Mouse (Mus musculus): ENCODE measurements around the gene Dock2. TPM values are rescaled to one million over a fixed set of nuclear protein-coding genes. Genes with fewer than 3 reads are reported as not detected.

Dock2 gene
- total RNA-seq, 2 experiments from 2014 or later = 0.62 to 0.85 TPM

DNA sequence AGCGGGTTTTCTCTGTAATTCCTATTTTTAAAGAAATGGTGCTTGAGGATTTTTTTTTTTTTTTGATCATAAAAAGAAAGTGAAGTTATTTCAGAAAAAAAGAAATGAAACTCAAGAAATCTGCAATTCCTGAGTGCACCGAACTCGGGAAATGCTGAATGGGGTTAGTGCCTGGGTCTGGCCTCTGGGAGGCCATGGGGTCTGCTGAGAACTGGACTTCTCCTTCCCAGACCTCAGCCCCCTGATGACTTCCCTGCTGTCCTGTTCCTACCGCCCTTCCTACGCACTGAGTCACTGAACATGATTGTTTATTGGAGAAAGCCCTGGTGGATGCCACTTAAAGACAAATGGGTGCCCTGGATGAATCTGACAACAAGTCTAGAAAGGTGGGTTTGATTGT lies 356.5 kb downstream of the Dock2 start:
- DNase-seq (ENCODE audit: low spot score) = no peak

DNA sequence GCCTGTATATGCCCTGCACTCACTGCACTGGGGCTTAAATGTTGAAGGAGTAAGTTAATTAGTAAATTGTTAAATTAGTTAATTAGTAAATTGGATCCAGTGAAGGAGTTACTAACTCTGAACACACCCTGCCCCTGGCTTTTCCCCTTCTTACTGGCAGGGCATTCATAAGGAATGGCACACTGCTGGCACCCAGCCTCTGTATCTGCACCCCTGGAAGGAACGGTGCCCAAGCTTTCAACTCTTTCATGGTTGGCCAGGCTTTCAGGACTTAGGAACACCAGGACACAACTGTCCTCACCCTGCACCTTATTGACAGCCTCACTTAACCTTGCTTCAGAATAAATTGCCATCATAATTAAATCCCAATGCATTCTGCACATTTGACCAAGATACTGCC lies 359.1 kb downstream of the Dock2 start:
- DNase-seq (ENCODE audit: low spot score) = no peak

DNA sequence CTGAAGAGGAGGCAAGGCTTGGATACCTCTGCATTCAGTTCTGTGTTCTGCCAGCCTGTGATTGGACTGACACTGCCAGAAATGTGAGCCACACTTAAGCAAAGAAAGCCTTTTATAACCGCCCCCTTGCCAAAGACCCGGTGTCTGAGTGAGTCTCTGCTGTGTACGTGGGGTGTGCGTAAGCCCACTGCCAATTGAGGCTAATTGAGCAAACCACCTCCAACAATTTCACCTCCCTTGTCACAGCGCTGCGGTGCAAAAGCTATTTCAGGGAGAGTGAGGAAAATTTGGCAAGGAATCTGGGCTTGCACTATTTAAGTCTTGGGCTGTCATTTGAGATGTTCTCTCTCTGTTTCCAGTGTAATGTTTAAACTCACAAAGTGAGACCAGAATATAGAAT lies 362.6 kb downstream of the Dock2 start:
- peak; percentile 24 for DNase-seq (ENCODE audit: low spot score)

DNA sequence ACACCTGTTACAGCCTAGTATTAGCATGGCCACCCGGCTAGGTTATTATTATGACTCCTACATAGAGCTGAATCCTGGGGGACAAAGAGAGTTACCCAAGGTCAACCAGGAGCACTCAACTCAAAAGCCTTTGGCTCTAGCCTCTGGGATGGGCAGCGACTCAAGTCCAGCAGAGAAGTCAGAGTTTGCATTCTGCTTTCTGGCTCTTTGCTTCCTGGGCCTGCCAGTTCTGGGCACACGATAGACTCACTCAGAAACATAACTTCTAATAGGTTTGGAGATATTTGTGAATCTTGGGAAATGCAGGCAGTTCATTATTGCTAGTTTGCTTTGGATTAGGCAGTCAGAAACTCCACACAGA lies 367.1 kb downstream of the Dock2 start:
- no peak for DNase-seq (ENCODE audit: low spot score)

DNA sequence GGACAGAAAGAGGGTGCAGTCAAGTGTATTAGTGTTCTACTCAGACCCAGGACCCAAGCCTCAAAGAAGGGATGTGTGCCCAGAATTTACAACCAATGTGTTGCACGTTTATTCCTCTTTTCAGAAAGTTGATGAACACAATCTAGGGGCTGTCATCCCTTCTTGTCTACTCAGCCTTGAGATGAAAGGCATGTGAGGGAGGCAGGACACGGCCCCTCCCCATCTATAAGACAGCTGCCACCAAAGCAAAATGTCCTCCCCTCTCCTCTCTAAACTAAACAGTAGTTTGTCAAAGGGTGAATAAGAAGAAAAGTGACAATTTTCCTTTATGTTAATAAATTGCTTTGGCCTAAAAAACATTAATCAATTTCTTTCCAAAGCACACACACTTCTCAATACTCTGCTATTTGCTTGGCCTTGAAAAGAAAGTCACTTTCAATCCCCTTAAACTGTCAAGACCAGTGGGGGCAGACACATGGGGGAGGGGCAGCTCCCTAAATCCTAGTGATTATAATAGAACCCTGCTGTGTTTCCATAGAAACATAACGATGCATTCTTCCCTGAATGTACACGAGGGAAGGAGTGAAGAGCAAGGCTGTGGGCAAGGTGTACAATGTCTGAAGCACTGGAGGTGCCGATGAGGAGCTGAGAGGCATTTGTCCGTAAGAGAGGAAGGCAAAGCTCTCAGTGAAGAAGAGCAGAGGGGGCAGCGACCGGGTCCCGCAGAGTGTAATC lies 367.6 kb downstream of the Dock2 start:
- DNase-seq (ENCODE audit: low spot score) = no peak

DNA sequence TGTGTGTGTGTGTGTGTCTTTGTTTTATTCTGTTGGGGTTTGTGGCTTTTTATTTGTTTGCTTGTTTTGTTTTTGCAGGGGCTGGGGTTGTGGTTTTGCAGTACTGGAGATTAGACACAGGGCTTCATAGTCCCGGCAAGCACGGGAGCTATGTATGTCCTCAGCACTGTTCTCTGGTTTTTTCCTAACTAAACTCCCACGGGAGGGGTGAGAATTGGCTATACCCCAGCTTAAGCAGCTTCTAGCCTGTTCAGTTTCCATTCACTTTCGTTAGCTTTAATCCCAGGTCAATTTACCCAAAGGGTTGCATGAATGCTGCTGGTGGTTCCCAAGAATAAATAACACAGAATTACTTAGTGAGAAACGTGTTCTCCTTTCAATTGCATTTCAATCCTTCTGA lies 376.8 kb downstream of the Dock2 start:
- no peak for DNase-seq (ENCODE audit: low spot score)

DNA sequence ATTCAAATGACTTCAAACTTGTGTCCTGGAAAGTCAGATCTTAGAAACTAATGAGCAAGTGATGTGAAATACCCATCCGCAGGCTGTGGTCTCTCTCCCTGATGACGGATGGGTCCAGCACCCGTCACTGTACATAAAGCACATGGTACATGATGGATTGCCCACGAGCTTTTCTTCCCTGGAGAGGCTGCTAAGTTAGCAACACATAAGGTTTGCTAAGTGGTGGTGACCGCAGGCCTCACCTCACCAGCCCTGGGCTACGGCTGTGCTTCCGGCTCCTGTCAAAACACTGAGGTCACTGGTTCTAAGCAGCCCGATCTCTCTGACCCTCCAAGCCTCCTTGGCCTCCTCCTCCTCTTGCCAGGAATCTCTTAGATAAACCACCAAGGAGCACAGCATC lies 377.4 kb downstream of the Dock2 start:
- no peak for DNase-seq (ENCODE audit: low spot score)

DNA sequence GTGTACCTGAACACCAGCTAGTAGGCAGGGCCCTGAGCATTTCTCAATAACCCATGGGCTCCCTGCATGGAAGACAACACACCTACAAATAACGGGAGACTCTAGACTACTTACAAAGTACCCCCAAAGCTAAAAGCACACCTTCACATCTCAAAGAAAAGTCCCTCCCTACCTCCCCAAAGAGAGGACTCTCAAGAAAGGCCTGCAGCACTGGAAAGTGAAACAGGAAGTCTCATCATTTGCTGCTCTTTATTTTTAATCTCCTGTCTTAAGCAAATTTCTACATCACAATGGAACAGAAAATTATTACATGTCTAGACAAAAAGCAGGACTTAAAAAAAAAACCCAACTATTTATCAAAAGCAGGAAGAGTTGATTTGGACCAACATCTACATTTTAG lies 378.4 kb downstream of the Dock2 start:
- no peak for DNase-seq (ENCODE audit: low spot score)

DNA sequence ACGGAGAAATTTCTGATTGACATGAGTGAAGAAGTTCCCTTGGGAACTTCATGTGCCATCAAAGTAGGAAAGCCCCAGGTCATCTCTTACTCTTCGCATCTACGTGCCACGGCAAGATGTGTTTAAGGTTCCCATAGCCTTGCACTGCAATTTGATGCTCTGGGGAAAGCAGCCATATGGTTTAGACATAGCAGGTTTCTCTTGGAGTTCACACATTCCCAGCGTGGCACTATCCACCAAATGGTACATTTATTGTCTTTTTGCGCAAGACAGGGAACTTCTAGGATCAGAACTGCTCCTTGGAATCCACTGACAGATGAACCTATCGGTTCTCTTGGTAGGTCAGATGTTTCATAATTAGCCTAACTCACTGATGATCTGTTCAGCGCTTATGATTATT lies 382.3 kb downstream of the Dock2 start:
- no peak for DNase-seq (ENCODE audit: low spot score)

DNA sequence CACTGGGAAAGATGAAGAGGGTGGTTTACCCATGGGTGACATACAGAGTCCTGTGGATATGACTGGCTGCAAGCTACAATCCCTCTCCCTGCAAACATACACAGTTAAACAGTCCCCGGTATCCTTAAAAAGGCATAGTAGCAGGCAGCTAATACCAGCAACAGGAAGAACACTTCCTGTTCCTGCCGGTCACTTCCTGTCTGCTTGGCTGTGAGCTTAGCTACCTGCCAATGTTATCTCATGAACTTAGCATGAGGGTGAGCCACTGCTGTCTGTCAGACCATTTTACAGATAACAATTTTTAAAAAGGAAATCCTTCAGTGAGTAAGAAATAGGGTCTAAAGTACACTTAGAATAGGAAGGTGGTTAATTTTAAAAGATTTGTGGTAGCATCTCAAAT lies 385.1 kb downstream of the Dock2 start:
- DNase-seq (ENCODE audit: low spot score) = no peak

DNA sequence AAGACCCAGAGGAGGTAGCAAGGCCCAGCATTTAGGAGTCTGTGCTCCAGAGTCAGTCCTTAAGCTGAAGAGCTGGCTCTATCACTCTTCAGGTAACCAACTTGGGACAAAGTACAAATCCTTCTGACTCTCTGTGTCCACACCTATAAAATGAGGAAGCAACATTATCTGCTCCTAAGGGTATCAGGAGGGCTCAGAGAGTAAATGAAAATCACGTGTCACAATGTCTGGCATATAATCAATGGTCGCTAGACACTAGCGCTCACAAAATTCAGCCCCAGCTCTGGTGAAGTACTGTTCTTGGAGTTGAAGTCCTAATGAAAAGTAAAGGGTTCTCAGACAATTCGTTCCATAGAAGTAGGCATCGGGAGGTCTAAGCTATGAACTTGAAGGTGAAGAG lies 386.0 kb downstream of the Dock2 start:
- no peak for DNase-seq (ENCODE audit: low spot score)

DNA sequence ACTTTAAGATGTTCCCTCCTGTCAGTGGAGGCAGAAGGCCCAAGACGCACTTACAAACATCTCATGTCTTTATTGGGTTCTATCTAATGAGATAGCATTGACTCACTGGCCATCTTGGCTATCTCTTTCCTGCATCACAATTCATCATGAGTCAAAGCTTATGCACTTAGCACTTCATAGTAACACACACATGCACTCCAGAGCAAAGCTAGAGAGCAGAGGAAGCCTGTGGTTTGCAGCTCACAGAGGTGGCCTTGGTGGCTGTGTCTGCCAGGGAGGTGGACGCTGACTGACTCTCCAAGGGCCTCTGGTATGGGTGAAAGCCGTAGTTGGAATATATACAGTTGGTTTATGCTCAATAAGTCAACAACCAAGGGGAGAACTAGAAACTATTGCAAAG lies 387.9 kb downstream of the Dock2 start:
- no peak for DNase-seq (ENCODE audit: low spot score)

DNA sequence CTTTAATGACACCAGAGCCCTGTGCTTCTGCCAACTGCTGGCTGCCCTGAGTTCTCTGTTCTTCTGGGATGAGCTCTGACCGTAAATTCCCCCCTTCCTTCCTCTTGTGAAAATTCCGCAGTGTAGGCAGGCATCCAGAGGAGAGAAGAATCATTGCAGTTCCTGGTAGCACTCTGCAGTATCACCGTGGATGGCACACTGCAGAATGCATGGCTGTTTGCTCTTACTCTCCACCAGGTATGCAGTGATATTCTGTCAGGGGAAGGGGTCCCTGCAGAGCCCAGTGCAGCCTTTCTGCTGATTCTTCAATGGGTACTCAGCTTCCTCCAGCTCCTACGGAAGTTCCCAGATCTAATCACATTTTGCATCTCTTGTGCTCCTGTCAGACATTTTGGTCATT lies 391.6 kb downstream of the Dock2 start:
- no peak for DNase-seq (ENCODE audit: low spot score)

DNA sequence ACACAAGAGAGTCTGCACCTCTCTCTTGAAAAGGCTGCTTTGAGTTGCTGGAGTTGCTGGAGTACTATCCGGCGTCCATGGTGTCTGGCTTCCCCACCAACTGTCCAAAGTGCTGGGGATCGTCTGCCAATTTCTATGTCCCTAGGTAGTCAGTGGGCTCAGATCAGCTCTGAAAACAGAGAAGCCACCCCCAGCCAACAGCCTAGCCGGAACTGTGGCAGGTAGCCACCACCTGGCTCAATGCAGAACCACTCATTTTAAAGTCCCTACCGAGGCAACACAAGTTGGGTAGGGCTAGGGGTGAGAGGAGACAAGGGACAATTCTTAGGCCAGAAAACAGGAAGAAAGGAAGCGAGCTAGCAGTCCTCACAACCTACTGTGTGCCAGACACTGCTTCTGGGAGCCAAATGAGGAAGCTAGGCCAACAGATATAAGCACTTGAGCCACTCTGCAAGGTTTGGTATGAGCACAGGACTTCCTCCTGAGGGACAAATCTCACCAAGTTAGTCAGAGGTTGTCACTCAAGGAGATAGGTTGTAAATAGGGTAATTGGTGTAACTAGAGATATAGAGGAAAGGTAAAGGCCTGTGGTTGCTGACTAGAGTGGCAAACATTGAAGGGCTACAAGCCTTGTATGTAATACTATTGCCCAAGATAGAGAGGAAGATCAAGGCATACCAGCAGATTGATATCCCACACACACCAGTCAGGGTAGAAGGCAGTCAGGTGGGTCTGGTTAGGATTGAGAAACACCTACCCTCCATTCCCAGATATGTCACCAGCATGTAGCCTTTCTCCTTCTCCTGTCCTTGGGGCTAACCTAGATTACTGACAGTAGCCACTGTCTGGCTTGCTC lies 394.2 kb downstream of the Dock2 start:
- DNase-seq (ENCODE audit: low spot score) = no peak

DNA sequence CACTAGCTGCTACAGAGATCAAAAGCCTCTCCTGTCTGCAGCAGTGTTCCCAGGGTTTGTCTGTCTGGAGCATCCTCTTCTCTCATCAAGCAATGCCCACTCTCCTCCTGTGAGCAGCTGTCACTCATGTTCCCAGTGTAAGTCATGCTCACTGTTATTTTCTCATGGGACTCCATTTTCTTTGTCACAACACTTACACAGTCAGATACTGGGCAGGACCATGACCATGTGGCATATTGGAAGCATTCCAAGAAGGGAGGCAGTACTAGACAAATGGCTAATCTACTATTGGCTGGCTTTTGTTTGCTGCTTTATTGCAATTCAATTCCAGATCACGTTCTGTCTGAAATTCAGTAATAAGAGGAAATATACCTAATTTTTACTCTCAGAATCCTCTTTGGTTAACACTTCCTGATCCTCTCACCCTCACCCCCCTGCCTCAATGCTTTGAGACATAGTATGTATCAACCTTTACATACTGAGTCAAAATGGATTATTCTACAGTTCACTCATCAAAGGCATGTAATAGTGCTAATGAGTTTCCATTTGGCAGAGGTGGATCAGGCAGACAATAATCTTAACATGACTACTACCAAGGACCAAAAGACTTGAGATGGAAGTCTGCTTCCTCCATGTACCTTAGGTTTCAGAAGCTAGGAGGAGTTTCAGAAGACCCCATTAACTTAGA lies 398.5 kb downstream of the Dock2 start:
- DNase-seq (ENCODE audit: low spot score) = no peak

DNA sequence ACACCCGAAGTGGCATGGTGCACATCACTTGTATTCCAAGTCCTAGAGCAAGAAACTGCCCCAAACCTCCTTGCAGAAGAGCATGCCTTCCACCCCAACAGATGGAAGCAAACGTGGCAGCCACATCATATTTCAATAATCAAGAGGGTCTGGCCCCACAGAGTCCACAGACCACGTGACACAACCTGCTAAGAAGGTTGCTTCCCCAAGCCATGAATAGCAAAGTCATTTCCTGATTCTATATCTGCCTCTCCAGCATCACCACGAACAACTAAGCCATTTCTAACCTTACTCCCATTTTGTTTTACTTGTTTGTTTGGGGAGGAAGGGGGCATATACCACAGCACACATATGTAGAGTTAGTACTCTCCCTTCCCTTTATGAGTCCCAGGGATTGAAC lies 399.5 kb downstream of the Dock2 start:
- DNase-seq (ENCODE audit: low spot score) = no peak

DNA sequence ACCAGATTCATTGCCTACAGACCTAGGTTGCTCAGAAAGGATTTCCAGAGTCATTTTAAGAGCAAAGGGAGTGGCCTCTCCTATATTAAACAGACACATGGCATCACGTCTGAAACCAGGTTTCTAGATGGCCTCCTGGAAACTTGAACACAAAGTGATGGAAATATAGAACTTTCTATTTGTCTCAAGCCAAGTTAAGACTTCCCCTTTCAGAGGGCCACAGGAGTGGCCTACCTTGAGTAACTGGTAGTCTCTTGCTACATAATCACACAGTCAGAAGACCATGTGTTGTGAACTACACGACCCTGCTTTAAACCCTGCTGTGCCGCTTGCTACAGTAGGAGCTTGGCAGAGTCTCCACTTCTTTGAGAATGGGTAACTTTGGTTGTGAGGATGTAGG lies 400.2 kb downstream of the Dock2 start:
- no peak for DNase-seq (ENCODE audit: low spot score)

DNA sequence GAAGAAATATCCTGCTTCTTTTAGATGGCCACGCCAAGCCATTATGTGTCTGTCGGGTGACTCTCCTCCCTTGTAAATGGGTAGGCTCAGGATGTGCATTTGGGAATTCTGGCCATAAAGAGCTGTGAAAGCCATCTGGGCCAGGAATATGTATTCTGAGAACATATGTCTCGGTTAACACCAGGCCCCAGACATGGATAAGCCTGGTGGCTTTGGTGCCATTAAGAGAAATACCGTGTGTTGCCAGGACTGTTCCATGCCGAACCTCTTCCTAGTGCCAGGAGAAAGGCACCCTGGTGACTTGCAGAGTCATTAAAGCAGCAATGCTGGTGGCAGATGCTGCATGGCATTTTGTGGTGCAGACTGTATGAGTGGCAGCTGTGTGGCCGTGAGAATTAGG lies 406.0 kb downstream of the Dock2 start:
- DNase-seq (ENCODE audit: low spot score) = no peak

DNA sequence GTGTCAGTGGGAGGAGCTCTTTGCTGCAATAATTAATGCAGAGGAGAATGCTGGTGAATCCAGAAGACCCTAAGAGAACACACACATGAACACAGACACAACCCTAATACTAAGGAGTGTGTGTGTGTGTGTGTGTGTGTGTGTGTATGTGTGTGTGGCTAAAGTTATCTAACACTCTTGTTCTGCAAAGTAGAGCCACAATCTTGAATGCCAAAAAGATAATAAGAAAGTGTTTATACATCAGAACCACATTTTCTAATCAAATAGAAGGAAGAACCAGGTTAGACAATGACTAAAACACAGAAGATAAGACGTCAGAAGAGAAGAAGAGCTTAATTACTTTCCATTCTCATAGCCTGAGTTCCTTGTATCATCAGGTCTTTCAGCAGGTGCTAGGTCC lies 408.1 kb downstream of the Dock2 start:
- no peak for DNase-seq (ENCODE audit: low spot score)

DNA sequence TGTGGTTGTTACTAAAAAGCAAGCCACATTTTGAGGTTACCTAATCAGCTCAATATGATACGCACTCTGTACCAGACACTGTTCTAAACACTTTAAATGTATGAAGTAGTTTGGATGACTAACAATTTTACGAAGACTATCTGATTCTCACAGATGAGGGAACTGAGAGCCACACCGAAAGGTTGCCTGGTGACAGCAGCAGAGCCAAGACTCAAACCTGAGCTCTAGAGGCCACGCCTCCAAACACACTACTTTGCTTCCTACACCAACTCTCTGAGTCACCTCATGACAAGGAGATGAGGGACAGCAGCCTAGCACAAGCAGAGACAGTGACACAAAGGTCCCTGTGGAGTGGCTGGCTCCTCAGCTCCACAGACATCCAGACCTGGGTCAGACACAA lies 411.5 kb downstream of the Dock2 start:
- no peak for DNase-seq (ENCODE audit: low spot score)

DNA sequence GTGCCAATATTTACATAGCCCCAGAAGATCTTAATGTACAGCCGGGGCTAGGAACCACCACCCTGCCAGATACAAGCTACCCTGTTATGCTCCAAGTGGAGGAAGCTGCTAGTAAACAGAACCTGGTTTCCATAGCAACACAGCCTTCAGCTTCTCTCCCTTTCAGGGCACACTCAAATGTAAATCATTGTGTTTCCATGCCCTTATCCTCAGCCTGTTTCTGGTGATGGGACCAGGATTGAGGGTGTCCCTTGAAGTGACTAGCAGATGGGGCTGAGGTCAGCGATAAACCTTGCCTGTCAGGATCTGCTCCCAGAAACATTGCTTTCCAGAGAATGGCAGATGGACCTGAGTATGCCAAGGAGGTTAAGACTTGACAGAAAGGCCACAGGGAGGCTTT lies 427.6 kb downstream of the Dock2 start:
- DNase-seq (ENCODE audit: low spot score) = no peak

DNA sequence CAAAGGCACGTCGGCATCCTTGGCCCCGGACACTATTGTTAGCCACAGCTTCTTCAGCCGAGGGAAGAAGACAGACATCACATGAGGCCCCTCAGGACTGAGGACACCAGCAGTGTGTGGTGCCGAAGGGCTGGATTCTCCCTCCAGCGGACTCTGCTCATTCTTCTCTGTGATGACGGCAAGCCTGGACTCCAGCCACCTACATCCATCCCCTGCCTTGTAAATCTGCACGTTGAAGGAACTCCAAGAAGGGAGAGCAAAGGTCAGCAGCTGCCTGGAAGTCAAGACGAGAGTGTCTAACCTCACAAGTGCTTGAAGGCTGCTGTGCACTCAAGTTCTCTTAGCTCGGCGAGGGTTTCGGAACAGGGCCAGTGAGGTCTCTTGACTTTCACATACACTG lies 428.3 kb downstream of the Dock2 start:
- DNase-seq (ENCODE audit: low spot score) = no peak
